Comparison of ENCODE assay signal across 9 mouse cellular contexts in genomic region chr8:111218107-111218506, GRCm38 (mm10). TPM values are rescaled to one million over a fixed set of nuclear protein-coding genes. Genes with fewer than 3 reads are reported as not detected.
A peak's percentile ranks its signal among the peaks of the same experiment; 100 is the strongest.
DNase-seq lines count a peak whose midpoint lies in the region; ATAC-seq and TF ChIP-seq lines count a peak whose summit lies in the region.
"Had no signal": no experiment of that assay in that cellular context is flagged by ENCODE, and none has a peak within 500 bp of the region (broad histone marks: within the 10 kb centered on the region; RNA-seq: fewer than 3 reads in every experiment).

No protein-coding gene starts in this region.

- no peaks in the 10 kb centered on the region for H3K36me3 ChIP-seq in kidney, embryonic 14.5 days (ENCODE audit: control insufficient read depth, insufficient read depth, low read length)
- H3K36me3 ChIP-seq in thymus, adult 2 months (ENCODE audit: control insufficient read depth, insufficient read depth, low read length) = no peaks in the 10 kb centered on the region
- H3K36me3 ChIP-seq: limb, embryonic 15.5 days had no signal

- no peak overlapping the region for H3K27ac ChIP-seq in kidney, embryonic 14.5 days (ENCODE audit: low read depth, low read length)
- H3K27ac ChIP-seq in thymus, adult 2 months (ENCODE audit: control insufficient read depth, insufficient read depth, low read length) = no peak overlapping the region
- H3K27ac ChIP-seq: limb, embryonic 15.5 days had no signal

- no peak overlapping the region for H3K4me2 ChIP-seq in kidney, embryonic 14.5 days (replicated peaks; ENCODE audit: low read depth, low read length)
- H3K4me2 ChIP-seq: limb, embryonic 15.5 days had no signal

- TF ChIP-seq POLR2A in thymus, adult 2 months (IDR thresholded peaks at IDR 0.05; ENCODE audit: control insufficient read depth, extremely low read depth, insufficient read depth, low read length, poor library complexity) = no peak

- H3K27me3 ChIP-seq in kidney, embryonic 14.5 days (ENCODE audit: control insufficient read depth, insufficient read depth, low read length) = no peaks in the 10 kb centered on the region
- H3K27me3 ChIP-seq in thymus, adult 2 months (ENCODE audit: control insufficient read depth, insufficient read depth, low read length) = no peaks in the 10 kb centered on the region
- H3K27me3 ChIP-seq: limb, embryonic 15.5 days had no signal

- H3K9me3 ChIP-seq in kidney, embryonic 14.5 days (ENCODE audit: control insufficient read depth, low read length) = no peaks in the 10 kb centered on the region
- H3K9me3 ChIP-seq: limb, embryonic 15.5 days had no signal

- peak; percentile 28 for DNase-seq in c-Kit-positive CD71-positive TER-119-negative erythroid progenitor cells, embryonic 14.5 days (ENCODE audit: low read depth)
- DNase-seq in cerebellum, adult 9-11 months = peak; percentile 61
- DNase-seq in layer of hippocampus, adult 9-11 months = peak; percentile 91
- peak; percentile 24 for DNase-seq in retina, embryonic 14.5 days (ENCODE audit: low spot score)
- DNase-seq in thymus, adult 2 months = no peak
- DNase-seq: heart, postnatal 10 days had no signal

- whole genome bisulfite sequencing in kidney, embryonic 14.5 days = 75% methylated on average over 3 of the region's 3 CpGs
- 50% methylated on average over 3 of the region's 3 CpGs for WGBS in thymus, adult 2 months

- no peaks in the 10 kb centered on the region for H3K4me1 ChIP-seq in kidney, embryonic 14.5 days (ENCODE audit: control insufficient read depth, insufficient read depth, low read length)
- H3K4me1 ChIP-seq in thymus, adult 2 months (replicated peaks; ENCODE audit: control insufficient read depth, insufficient read depth, low read length) = no peaks in the 10 kb centered on the region
- H3K4me1 ChIP-seq: limb, embryonic 15.5 days had no signal

- no peak for ATAC-seq in kidney, embryonic 14.5 days (ENCODE audit: low FRiP score, low TSS enrichment)
- no peak for ATAC-seq in inflammation-experienced regulatory T-cells, adult 6 months

- H3K4me3 ChIP-seq in kidney, embryonic 14.5 days (ENCODE audit: low read length) = no peak overlapping the region
- H3K4me3 ChIP-seq in thymus, adult 2 months (ENCODE audit: control insufficient read depth, insufficient read depth, low read length) = no peak overlapping the region
- H3K4me3 ChIP-seq: limb, embryonic 15.5 days had no signal

- TF ChIP-seq CTCF in thymus, adult 2 months (IDR thresholded peaks at IDR 0.05; ENCODE audit: borderline replicate concordance, control insufficient read depth, extremely low read depth, insufficient read depth, low read length, poor library complexity) = no peak

- no peak overlapping the region for H3K9ac ChIP-seq in kidney, embryonic 14.5 days (ENCODE audit: low read depth, low read length)
- H3K9ac ChIP-seq: limb, embryonic 15.5 days had no signal

RNA-seq across cellular contexts. Expression of gene Glg1, which starts 40.9 kb away (rescaled TPM):
- polyA plus RNA-seq in kidney, embryonic 14.5 days (2014; fragmentation: Nextera tagmentation; extraction: Ambion mirVana) = 60.1 and 95.8 TPM in 2 replicates
- polyA plus RNA-seq in inflammation-experienced regulatory T-cells, adult 6 months (2017; shearing (Covaris generic)) = 10 to 100 TPM; 25.2 to 37.5 (median 28.5) TPM
- polyA plus RNA-seq in thymus, adult 2 months (2012; rRNA removed) = 44.9 and 45.3 TPM in 2 replicates
